Mouse (Mus musculus): ENCODE data around the gene Boc.

DNA sequence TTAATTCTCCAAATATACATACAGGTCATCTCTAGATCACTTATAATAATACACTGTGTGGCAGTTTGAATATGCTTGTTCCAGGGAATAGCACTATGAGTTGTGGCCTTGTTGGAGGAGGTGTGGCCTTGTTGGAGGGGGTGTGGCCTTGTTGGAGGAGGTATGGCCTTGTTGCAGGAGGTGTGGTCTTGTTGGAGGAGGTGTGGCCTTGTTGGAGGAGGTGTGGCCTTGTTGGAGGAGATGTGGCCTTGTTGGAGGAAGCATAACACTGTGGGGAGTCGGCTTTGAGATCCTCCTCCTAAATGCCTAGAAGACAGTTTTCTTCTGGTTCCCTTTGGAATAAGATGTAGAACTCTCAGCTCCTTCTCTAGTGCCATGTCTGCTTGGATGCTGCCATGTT, 10.7 kb downstream of the Boc start:
- TF ChIP-seq CTCF (IDR thresholded peaks at IDR 0.05; ENCODE audit: low read depth, low read length) = no peak
- TF ChIP-seq POLR2A (IDR thresholded peaks at IDR 0.05; ENCODE audit: extremely low read depth, insufficient read depth, low read length) = no peak
